Mouse (Mus musculus) CD4-positive helper T cell, adult 2 months (primary cell): Measurements from ENCODE around the gene Reln.

ENCODE experiments used
- DNase-seq: peaks from one replicate; pipeline ENCODE4 v3.0.0-alpha.2; 2012; ENCODE audit warnings: low read depth, missing footprints, low spot score

The Reln gene

DNA sequence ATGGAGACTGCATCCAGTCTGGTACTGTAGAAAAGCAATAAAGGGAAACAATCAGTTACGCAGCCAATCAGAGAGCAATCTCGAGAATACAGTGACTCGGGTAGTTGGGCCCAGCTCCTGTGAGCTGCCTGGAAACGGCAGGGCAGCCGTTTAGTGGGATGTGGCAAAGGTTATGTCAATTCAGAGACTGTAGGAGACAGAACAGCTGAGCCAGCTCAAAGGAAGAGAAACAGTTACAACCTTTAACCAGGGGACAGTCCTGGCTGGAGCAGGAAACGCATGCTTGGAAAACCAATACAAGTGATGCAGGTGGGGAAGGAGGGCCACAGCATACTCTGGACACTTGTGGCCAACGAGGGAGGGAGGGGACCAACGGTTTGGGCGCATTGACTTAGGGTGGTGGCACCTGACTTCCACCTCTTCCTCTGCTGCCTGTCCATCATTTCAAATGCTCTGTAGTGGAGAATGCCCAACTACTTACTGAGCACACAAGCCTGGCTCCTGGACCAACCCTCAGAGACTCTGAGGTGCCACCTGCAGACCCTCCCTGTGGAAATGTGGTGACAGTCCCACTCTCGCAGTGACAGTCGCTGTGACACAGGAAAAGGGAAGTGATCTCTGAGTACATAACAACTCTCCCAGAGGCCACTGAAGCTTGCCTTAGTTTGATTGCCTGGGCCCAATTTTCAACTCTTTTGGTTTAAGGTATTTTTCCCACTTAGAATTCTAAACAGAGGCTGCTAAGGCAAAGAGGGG lies 337.0 kb downstream of the Reln start:
- DNase-seq, result no peak

DNA sequence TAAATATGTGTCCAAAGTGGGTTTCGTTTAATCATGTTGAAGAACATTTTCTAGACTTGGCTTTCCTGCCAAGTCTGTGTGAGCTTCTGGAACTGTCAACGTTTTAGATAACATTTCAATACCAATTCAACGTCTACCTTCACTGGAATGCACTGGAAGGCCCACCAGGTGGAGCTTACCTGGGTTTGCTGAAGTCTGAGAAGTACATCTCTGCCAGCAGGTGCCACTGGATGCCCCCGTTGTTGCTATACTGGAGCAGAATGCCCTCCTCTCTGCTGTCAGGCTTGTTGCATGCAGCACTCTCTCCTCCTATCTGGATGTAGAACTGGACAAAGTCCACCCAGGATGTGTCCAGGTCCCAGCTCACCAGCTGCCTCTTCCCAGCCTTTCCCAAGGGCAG lies 340.6 kb downstream of the Reln start:
- no peak for DNase-seq

DNA sequence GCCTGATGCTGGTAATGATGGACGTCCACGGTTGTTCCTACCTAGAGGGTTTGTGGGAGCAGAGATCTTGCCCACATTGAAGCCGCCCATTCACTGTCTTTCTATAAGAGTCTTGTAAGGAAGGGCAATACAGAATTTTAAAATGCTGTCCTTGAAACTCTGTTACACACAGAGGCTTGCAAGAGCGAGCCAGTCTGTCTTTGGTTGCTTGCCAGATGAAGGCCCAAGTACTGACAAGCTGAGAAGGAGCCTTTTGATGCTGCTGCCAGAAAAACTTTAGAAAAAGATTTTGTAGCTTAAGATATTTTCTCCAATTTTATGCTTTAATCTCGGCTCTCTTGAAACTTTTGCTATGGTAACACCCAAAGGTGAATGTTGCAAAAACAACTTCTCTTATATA lies 356.8 kb downstream of the Reln start:
- DNase-seq, result no peak

DNA sequence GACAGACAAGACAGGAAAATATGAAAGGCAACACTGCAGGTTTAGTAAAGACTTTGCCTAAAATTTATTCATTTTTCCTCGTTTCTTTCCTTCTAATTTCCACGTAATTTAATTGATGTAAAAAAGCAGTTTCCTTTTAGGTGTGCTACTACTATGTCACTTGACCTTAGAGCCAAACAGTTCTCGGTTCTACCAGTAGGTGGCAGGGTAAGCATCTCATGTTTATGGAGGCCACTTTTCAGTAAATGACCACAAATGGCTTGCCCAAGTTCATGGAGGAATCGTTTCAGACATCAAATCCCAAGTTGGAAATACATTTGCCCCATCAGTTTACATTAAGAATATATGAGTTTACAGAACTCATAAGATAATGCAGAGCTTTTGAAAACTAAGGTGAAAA lies 358.2 kb downstream of the Reln start:
- DNase-seq, result peak; percentile 3

DNA sequence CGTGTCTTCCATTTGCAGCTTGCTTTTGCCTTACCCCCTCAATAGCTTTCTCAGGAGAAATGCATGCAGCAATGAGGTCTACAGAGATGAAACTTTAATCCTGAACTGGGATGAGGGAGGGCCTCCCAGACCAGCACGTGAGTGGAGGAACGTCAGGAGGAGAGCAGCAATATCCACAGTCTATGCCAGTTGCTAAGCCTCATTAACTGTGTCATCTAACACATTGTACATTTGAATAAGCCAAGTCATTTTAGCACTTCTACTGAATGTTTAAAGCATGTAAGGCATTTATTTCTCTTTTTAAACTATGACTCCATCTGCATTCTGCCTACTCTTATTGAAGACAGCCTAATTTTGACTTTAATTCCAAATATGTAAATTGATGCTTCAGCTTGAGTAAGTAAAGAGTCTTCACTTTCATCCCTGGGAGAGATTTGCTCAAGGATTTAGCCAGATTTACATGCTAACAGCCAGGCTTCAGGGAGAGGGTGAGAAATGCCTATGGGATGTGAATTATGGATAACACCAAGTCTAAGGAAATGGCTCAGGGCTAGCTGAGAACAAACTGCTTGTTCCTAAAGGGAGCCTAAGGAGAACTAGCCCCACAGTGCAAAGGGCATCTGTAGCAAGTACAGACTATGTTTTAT lies 361.4 kb downstream of the Reln start:
- DNase-seq, result no peak

DNA sequence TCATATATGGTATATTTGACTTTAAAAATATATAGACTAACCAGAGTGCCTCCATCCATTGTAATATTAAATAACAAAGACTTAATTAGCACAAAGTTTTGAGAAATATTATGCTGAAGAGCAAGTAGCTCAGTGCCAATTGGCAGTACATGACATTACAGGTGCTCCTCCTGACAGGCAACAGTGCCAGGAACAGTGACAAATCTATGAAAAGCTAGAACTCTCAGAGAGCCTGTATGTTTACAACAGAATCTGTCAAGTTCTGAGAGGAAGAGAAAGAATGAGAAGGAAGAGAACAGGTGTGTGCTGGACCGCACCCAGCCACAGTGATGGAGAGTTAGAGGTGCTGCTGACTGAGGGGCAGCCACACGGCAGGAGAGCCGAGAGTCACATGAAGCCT lies 363.3 kb downstream of the Reln start:
- no peak for DNase-seq

DNA sequence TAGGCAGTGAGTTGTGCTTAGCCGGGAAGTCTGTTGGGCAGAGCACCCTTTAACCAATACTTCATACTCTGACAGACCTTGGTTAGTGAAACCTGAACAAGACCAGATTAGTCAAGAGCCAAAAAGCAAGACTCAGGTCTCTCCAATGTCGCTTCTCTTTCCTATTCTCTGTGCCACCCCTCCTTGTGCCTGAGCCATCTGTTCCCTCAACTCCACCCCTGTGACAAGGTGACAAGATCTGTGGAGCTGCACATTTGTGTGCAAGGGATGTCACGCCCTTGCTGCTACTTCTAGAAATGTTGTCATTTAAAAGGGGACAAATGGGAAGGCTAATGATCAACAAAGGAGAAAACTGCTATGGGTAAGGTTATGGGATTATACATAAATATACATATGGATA lies 364.0 kb downstream of the Reln start:
- no peak for DNase-seq

DNA sequence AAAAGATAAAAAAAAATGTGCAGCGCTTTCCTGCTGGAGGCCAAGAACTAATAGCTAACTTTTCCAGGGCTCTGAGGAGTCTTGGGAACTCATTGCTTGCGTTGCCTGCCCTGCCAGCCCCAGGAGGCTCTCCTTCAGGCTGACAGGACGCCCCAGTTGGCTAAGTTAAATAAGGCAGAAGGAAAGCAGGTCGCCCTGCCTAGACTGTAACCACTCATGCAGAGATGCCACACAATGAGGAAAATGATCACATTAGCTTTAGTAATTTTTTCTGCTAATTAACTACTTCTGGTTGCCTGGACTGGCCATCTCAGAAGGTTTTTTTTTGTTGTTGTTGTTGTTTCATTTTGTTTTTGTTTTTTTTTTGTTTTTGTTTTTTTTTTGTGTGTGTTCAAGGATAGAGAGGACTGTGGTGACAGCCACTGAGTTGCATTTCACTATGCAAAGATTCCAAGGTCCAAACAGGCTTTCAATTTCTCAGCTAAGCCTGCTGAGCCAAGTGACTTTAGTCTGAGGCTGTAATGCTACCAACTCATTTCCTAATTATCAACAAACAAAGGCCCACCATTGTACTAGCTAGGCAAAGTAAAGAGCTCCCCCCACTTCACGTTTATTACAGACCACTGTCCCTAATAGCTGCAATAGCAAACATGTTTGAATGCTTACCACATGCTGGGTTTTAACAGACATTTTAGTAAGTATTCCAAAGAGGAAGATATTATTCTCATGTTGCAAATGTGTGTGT lies 371.1 kb downstream of the Reln start:
- DNase-seq, result no peak

DNA sequence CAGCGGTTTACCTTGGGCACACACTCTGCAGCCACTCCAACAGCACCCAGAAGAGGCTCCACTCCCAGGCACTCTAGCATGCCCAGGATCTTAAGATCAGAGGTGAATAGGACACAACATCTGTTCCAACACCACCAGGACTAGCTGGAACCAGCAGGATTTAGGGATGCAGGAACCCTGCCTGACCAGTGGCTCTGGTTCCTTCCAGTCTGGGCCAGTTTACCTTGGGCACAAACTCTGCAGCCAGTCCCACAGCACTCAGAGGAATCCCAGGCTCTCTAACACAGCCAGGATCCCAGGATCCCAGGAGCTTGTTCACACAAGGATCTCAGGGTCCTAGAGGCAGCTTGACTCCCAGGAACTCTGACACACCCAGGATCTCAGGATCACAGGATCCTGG lies 382.7 kb downstream of the Reln start:
- no peak for DNase-seq

DNA sequence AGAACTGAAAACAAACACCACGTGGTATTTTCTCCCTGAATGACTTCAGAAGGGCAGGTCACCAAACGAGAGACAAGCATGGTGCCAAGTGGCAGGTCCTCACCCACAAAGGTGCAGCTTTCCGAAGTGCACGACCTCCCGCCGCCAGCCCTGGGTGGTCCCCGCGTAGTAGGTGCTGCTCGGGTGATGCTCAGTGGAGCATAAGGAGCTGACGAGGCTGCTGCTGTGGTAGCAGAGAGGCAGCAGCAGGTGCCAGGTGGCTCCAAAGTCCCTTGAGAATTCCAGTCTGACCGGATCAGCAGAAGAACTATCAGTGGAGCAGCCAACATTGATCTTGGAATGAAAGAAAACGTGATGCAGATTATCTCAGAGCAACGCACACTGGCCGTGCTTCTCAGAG lies 384.4 kb downstream of the Reln start:
- no peak for DNase-seq

DNA sequence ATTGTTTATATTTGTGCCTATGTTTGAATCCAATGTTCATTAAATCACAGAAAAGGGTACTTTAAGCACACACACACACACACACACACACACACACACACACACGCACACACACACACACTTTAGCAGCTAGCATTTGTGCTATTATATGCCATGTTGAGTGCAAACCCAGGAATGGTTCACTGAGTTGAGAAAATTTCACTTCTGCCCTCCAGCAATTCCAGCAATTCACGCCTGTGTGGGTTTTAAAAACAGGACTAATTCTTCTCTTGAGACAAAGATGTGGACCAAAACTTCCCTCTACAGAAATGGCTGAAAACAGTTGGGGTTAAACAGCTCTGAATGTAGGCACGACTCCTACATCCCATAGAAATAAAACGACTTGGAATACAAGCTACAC lies 386.9 kb downstream of the Reln start:
- no peak for DNase-seq

DNA sequence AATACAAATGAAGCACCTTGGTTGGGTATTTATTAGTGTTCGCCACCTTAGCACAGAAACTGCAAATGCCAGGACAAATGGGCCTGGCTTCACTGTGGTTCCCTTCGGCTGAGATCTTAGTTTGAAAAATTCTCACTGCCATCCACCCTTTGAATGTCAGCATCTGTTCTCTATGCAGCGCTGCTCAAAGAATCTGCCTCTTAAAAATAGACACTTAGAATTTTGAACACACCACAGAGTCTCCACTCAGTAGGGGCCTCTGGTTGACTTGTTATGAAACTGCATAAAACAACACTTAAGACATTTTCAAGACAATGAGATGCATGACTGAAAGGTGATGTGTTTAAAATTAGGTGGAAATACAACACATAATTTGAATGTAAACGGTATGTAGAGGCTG lies 387.4 kb downstream of the Reln start:
- DNase-seq, result no peak

DNA sequence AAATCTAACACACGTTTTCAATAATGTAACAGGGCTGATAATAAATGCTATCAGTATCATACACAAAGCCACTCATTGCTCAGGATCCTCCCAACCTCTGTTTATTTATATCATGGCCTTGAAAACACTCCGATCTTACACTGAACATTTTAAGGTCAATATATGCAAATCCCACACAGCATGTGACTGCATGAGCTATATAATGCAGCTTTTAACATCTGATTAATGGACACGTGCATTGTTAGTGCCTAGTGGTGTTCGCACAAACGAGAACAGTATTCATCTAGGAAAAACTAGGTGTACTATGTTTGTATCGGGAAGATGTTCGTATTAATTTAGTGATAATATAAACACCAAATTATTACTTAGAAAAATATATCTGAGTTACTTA lies 395.0 kb downstream of the Reln start:
- no peak for DNase-seq

DNA sequence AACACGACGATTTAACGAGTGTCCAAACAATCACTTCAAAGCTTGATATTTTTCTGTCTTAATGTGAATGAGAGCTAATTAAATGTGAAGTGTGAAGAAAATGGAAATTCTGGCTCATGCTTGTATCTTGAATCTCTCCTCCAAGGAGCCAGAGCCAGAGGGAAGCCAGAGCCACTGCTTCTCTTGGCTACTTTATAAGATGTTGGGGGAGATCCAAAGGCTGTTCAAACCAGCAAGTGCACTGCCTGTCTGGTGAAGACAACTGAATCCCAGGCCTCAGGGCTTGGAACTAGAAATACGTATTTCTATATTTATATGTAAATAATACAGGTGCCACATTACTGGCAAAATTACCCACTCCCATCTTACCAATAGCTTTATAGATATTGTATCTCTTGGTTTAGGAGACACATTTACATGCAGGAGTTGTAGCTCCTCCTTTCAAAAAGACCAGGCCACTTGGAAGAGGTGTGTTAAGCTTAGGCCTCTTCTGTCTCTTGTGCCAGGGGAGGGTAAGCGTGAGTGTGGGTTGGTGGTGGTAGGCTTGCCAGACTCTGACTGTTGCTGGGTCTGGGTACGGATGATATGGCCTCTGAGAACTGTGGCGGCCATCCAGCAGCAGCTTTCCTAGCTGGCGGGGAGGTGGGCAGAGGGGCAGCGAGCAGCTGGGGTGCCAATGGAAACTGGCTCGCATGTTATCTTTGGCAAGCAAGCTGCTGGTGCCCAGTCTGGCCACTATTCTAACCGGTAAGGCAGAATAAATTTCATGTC lies 395.6 kb downstream of the Reln start:
- DNase-seq, result no peak

DNA sequence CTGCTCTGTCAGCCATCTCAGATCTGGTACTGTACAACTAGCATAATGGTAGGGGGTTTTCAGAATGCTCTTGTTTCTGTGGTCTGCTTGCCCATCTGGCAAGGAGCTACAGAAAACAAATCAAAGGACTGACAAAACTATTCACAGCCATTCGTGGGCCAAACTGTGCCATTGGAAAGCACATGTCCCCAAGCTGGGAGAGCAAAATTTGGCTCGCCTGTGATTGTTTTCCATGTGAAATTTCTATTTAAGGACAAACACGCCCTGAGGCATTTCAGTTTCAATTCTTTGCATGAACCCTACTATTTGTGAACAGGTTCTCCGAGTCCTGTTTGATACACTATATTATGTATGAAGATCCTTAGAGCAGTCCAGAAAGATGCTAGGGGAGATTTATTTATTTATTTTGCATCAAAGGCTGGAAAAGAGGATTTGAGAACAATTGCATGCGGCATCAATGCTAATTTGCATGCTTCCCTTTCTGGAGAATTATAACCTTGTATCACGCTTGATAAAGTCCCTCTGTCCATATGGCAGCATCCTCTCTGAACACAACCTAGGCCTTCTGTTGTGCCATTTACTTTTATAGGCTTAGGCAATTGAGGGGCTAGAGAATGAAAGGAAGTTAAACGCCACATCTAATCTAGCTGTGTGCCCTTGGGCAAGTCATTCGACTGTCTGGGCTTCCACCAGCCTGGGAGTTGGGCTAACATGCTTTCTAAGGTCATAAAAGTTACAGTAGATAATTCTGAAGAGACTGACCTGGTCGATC lies 396.7 kb downstream of the Reln start:
- no peak for DNase-seq

DNA sequence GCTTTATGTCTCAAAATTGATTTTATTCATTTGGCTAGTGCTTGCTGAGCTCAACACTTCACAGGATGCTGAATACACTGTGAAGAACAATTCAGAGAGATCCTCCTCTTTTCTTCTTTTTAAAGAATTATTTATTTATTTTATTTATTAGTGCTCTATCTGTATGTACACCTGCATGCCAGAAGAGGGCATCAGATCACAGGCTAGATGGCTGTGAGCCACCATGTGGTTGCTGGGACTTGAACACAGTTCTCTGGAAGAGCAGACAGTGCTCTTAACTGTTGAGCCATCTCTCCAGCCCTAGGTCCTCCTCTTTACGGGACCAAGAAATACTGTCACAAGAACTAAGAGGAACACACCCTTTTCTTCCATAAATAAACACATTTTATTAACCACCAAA lies 399.9 kb downstream of the Reln start:
- no peak for DNase-seq

DNA sequence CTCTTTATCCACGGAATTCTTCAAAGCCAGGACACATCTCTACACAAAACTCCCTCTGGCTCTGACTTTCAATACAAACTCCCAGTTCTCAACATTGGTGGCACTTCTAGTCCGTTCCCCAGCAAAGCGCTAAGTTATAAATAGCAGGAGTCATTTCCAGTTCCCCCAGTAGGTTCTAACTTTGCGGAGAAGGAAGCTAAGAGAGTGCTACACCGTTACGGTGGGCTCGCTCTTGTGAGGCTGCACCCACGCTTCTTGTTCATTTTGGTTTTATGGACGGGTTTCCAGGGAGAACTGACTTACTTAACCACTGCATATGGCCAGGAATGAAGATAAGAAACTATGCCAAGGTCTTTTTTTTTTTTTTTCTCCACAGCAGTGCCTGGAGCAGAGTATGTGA lies 405.1 kb downstream of the Reln start:
- no peak for DNase-seq

DNA sequence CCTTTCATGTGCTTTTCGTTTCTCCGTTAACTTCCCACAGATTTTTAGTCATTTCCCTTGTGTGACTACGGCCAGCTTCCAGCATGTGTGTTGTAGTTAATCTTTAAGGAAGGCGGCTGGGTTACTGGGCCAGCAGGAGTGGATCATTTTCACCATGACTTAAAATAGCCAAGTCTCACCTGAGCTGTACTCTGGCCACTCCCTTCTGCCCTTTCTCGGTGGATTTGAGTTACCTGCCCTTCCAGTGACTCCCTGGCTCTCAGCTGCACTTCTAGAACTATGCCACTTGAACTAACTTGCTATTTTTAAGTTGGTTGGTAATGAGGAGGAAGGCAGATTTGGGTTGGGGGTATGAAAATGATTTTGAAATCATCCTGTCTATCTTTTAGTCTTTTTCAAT lies 406.4 kb downstream of the Reln start:
- DNase-seq, result no peak

DNA sequence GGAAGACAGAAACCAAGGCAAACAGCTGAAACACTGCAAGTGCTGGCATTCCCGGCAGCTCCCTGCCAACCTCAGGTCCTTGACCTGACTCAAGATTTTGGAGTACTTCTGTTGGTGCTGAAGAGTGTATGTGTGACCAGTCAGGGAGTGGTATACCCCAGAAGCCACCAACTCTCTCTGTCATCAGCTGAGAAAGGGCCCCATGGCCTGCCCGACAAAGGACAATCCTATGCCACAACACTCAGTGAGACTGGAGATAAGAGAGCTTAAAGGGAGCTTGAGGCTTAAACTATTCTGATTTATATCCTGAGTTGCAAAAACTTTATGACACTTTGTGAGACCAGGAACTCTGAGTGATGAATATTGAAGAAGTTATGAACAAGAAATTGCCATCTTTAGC lies 407.9 kb downstream of the Reln start:
- DNase-seq, result no peak

DNA sequence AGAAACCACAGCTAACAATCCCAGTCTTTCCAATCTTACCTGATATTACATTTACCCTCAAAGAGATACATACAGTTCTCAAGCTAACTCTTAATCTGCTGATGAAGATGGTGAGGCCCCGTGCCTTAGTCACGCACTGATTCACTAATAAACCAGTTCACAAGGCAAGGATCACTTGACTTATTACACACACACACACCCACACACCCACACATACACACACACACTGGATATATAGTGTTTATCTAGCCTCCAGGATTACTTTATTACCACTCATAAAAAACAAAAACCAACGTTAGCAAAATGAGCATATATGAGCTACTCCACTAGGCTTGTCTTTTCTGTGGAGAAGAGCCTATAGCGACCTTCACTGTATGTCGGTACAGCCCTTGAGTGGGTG lies 408.4 kb downstream of the Reln start:
- no peak for DNase-seq

DNA sequence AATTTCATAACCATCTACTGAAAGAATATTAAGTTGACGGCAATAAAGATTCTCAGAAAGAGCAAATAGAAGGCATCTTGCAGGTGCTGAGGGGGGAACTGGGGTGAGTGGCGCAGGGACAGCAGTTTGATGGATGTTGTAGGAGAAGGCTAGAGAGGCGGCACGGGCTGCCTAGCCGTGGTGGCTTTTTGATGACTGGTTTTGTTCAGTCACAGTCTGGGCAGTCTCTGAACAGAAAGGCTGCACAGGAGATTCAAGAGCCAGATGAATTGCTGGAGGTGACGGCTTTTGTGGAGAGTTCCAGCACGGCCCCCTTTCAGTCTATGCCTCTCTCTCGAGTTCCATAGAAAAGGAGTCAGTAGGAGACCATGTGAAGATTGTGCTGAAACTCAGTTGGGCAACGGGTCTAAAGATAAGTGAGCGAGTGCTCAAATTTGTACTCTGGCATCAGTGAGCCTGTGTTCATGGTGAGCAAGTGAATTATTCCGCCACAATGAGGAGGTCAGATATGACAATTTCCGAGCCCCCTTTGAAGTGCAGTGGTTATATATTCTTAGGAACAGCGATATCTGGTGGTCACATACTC lies 409.6 kb downstream of the Reln start:
- DNase-seq, result no peak
